Mouse (Mus musculus) layer of hippocampus, adult 9-11 months (tissue): ENCODE data around the gene Pcnx3.

Experiments used
- DNase-seq: peaks from one replicate; pipeline ENCODE4 v3.0.0; 2022

Pcnx3 gene

DNA sequence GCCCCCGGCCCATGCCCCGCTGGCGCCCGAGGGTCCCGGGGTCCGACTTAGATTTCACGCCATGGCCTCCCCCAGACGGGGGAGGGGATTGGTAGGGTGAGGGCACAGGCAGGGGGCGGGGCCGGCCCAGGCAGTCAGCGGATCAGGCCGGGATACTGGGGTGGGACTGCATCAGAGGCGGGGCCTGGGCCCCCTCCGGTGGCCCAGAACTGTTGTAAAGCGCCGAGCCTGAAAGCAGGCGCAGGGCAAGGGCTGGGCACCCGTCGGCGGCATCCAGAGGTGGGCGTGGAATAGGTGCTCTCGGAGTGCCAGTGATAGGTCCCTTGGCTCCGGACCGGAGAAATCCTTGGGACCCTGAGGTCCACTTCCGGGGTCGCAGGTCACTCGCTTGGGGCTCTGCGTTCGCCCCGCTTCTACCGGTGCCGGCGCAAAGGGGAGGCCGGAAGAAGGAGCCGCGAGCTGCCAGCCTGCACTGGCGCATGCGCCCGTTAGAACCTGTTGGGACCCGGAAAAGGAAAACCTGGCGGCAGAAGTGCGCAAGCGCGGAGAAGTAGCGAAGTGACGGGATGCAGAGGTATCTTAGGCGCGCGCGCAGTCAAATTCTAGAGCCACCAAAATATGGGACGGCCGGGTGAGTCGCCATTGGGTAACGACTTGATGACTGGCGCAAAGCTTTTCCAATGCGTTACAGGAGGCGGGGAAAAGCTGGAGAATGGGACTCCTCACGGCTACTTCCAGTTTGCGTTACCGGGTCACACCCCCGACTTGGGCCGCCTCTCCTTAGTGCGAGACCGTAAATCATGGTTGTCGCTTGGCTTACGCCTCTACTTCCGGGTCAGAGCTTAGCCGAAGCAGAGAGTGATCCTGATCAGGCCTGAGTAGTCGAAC lies at the start of gene Pcnx3, which contains the start of gene Map3k11:
Gene Pcnx3 (minus strand): TSS at position 709 of the 888 bp plus-strand sequence.
Gene Map3k11 (plus strand): TSS at position 543 of the 888 bp plus-strand sequence.
- peak; percentile 99 for DNase-seq

GRCm38 (mm10) chr19:5734325-5734724 lies 45.6 kb upstream of the Pcnx3 start:
- no peak for DNase-seq

DNA sequence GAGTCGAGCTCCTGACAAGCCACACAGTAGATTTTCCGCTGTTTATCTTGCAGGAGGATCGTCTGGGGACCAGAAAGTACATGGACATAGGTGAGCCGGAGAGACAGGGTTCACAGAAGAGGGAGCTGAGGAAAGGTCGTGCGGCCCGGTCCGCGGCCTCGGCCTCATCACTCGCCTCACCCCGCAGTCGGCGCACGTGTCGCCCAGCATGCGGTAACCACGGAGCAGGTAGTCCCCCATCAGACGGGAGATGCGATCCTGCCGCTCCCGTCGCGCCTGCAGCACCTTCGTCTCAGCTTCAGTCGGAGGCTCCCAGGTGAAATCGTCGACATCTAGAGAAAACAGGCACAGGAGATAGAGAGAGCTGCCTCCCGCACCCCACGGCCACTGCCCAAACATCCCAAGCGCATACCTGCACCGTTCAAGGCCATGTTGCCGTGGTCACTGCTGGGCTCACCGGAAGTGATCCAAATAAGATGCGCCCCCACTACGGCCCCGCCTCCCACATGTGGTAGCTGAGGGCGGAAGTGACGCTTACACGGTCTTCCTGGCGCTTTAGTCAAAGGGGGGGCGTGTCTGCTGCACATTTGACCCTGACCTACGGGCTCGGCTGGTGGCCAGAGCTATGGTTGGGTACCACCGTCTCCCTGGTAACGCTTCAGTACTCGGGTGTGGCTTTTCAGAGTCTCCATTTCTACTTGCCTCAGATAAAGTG lies 42.7 kb upstream of the Pcnx3 start:
- DNase-seq, result peak; percentile 93

- no peak for DNase-seq
These were observed 41.8 kb upstream of the Pcnx3 start for GRCm38 (mm10) chr19:5730314-5731186.

- peak; percentile 85 for DNase-seq
These were observed 40.7 kb upstream of the Pcnx3 start, which contains the start of gene Fam89b for GRCm38 (mm10) chr19:5729444-5729815. Fam89b (minus strand) TSS chr19:5729653.

DNA sequence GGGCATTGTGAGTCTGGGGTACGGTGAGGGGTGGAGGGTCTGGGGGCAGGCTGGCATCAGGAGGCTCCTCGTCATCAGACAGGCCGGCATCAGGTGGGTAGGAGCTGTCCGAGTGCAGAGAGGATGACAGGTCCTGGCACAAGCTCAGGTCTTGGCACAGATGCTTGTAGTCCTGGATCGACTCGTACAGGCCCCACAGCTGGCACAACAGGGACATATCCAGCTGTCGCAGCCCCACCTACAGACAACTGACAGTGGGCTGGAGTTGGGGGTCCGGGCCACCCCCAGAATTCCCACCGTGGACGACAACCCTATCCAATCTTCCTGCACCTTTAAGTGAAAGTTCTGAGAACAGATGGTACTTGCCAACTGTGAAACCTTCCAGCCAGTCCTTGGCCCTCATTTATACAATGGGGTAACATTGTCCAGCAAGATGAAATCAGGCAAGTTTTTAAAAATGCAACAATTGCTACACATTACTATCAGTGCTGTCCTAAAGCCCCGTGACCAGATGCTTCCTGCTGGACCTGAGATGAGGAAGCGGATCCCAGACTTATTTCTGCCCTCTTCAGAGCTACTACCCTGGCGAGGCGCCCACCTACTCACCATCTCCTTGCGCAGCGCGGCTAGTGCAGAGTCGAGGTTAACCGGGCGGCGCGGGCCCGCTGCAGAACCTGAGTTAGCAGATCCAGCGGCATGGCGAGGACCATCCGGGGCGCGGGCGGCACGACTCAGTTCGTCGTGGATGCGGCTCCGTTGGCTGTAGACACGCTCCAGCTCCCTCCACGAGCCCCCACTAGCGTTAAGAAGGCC lies 40.1 kb upstream of the Pcnx3 start:
- peak; percentile 64 for DNase-seq

DNA sequence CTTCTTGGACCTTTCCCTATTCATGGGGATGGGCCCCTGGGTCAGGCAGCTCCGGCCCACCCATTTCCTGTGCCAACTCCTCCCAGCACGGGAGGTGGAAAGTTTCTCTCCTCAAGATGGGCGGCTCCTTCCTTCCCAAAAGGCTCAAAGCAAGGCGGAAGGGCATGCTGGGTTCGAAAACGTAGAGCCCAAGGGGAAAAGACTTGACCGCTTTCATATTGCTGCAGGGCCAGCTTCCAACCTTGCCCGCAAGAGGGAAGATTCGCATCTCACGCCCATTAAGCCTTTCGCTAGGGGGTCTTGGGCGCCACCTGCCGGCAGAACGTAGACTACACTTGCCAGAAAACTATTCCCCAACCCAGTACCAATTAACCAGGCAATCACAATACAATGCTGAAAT lies 39.0 kb upstream of the Pcnx3 start:
- DNase-seq, result peak; percentile 74

- DNase-seq, result no peak
These were observed 38.4 kb upstream of the Pcnx3 start for GRCm38 (mm10) chr19:5726961-5727578.

DNA sequence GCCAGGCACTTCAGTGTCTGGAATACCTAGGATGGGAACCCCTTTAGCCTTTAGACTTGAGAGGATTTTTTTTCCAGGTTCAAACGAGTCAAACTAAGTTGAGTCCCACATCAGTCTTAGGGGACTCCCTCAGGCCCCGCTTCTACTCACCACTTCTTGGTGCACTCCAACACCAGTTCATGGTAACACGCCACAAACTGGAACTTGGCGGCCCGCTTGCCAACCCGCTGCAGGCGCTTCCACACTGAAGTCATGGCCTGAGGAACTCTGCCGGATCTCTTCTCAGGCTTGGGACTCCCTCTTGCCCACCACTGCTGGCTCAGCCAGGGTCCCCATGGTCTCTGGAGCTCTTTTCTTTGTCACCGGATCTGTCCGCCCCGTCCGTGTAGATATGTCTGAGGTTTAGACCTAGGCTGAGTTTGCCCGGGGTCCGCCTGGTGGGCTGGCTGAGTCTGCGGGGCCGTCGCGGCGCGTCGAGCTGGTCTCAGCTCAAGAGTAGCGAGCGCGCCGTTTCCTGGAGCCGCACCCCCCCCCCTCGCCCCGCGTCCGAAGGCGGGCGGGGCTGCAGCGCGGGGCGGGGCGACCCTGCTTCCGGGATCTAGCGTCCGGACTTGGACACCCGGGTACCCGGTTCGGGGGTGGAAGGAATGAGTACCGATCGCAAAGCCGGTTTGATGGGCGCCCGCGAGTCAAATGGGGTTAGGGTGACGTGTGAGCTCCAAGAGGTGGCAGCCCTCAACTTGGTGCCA lies 37.2 kb upstream of the Pcnx3 start, which contains the start of gene Ehbp1l1:
Gene Ehbp1l1 (minus strand): TSS at position 551 of the 749 bp plus-strand sequence.
- DNase-seq, result no peak

DNA sequence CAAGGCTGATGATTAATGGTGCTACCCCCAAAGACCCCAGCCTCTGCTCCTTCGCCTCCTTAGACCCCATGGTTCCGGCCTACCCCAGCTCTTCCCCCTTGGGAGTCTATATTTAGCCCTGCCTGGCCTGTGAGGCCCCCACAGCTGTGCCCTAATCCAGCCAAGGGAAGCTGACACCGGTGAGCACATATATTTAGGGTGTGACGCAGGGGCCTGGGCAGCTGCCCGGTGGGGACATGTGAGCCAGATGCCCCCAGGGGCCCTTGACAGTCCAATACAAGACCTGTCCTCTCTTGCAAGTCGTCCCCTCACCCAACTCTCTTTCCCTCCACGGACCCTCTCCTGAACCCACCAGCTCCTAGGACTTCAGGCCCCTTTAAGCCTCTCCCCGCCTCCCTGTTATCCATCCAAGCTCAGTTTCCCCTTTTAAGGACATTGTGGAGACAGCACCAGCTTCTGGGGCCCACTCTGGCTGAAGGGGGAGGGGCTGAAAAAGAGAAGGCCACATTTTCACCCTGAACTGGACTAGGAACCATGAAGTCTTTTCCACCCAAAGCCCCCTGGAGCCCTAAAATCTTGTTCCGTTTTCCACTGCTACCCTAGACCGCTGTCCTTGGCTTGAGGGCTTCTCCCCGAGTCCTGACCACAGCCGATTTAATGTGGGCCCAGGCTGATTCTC lies 36.5 kb upstream of the Pcnx3 start:
- no peak for DNase-seq

DNA sequence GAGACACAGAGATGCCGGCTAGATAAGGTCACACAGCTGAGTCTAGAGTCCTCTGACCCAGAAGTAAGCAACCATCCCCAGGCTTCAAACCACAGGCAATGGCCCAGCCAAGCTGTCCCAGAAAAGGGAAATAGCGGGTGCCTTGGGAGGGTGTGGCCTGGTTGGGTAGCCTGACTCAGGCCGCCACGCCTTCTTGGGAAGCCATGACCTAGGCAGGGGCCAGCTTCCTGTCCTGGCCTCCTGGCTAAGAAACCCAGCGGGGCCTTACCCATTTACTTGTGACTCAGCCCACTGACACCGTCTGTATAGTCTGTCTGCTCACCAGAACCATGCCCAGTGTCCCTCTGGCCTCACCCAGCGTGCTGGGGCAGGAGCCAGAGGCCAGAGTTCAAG lies 35.8 kb upstream of the Pcnx3 start:
- DNase-seq, result peak; percentile 70

DNA sequence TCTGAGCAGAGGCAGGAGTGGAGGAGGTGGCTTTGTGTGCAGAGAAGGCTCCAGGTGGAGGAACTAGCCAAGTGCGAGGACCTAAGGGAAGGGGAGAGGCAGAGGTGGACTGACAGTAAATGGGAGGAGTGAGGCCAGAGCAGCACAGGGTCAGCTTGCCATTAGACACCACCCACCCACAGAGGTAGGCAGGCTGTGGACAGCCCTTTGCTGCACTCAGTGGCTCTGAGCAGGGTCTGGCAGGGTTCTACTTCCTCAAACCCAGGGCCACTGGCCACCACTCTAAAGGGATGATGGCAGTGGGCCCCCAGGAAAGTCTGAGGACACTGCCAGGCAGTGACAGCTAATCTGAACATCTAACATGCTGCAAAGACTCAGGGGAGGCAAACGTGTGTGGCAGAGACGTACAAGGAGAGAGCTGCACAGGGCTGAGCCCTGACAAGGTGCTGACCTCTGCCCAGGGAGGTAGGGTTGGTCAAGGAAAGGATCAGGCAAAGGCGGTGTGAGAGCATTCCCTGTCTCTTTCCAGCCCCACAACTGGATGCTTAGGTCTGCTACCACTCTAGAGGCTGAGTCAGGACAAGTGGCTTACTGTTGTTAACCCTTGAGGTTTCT lies 35.3 kb upstream of the Pcnx3 start:
- DNase-seq, result no peak

DNA sequence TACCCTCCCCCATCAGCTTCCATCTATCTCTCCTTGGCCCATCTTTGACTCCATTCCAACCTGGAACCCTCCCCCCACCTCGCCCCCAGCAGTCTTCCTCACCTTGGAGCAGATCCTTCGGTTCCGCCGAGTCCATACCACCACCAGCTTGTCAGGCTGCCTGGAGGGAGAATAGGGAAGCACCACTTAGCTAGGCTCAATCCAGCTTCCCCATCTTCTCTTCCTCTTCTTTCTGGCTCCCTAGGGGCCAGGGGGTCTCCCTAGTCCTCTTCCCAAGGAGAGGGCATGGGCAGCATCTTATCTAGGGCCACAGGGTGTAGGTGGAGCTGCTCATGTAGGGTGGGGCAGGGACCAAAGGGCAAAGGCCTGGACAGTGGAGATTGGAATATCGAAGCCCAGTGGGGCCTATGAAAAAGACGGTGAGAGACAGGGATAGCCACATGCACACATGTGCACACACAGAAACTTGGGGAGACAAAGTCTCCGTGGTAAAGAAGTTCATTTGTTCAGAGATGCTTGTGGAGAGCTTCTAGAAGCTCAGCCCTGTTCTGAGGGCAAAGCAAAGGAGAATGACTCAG lies 34.2 kb upstream of the Pcnx3 start:
- DNase-seq, result no peak

GRCm38 (mm10) chr19:5721233-5721632 lies 32.5 kb upstream of the Pcnx3 start:
- no peak for DNase-seq

DNA sequence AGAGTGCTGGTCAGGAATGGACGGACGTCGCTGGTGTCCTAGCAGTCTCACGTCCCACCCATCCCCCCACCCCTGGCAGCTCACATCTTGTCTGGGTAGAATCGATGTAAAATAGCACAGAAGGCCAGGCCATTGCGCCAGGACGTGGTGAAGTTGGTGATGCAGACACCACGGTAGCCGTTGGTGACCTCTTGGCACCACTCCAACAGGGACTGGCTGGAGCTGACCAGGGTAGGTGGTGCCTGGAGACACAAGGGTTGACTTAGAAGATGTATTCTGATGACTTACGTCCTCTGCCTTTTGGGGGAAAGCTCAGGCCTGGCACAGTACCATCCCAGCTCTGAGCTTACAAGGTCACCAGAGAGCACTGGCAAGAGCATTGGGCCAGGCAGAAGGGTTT lies 28.2 kb upstream of the Pcnx3 start:
- DNase-seq, result no peak

GRCm38 (mm10) chr19:5715793-5716688 lies 27.3 kb upstream of the Pcnx3 start:
- DNase-seq, result no peak

- no peak for DNase-seq
These were observed 25.0 kb upstream of the Pcnx3 start for GRCm38 (mm10) chr19:5713730-5714129.

GRCm38 (mm10) chr19:5713255-5713654 lies 24.5 kb upstream of the Pcnx3 start:
- no peak for DNase-seq
